Mouse (Mus musculus) forebrain, embryonic 11.5 days (tissue): ENCODE results near the gene Zfyve28. TPM values are rescaled to one million over a fixed set of nuclear protein-coding genes. Genes with fewer than 3 reads are reported as not detected.

ENCODE experiments used
- ATAC-seq: fragments of 200-750 bp; cut with Nextera tagmentation; replicated peaks from 2 replicates; pipeline ENCODE4 v1.8.0; 2017; ENCODE audit warnings: moderate TSS enrichment; ENCODE audit not compliant: low FRiP score
- DNase-seq: peaks from one replicate; pipeline ENCODE4 v3.0.0-alpha.2; 2017; ENCODE audit warnings: low spot score
- H3K27ac ChIP-seq: fragments of 300-500 bp; sonication (generic); 2 replicates; pipeline ENCODE4 v1.5.1; 2014; ENCODE audit warnings: low read depth, low read length
- H3K27me3 ChIP-seq: fragments of 300-500 bp; sonication (generic); 2 replicates; pipeline ENCODE4 v1.6.1; 2014; ENCODE audit warnings: mild to moderate bottlenecking, low read length, mixed read lengths; ENCODE audit not compliant: control insufficient read depth, insufficient read depth
- H3K36me3 ChIP-seq: fragments of 300-500 bp; sonication (generic); 2 replicates; pipeline ENCODE4 v1.6.1; 2014; ENCODE audit warnings: mild to moderate bottlenecking, low read length, moderate library complexity, mixed read lengths; ENCODE audit not compliant: control insufficient read depth, insufficient read depth
- H3K4me1 ChIP-seq: fragments of 300-500 bp; sonication (generic); replicated peaks from 2 replicates; pipeline ENCODE4 v1.6.1; 2014; ENCODE audit warnings: low read length, mixed read lengths; ENCODE audit not compliant: control insufficient read depth, insufficient read depth
- H3K4me2 ChIP-seq: fragments of 300-500 bp; sonication (generic); 2 replicates; pipeline ENCODE4 v1.6.1; 2014; ENCODE audit warnings: low read depth, mild to moderate bottlenecking, low read length, moderate library complexity, mixed read lengths; ENCODE audit not compliant: severe bottlenecking
- H3K4me3 ChIP-seq: fragments of 300-500 bp; sonication (generic); 2 replicates; pipeline ENCODE4 v1.5.1; 2014; ENCODE audit warnings: low read depth, low read length
- H3K9ac ChIP-seq: fragments of 300-500 bp; sonication (generic); 2 replicates; pipeline ENCODE4 v1.6.1; 2014; ENCODE audit warnings: low read length
- H3K9me3 ChIP-seq: fragments of 300-500 bp; sonication (generic); 2 replicates; pipeline ENCODE4 v1.6.1; 2016; ENCODE audit warnings: low read length, mixed read lengths; ENCODE audit not compliant: control insufficient read depth
- WGBS: fragments of 180-500 bp; shearing (Covaris S2); extraction: QIAGEN DNeasy Blood & Tissue Kit; methylation state at CpG from one replicate; pipeline ENCODE4 v1.1.7; 2014; 5-methylcytosine and 5-hydroxymethylcytosine counted together
- polyA plus RNA-seq: library from polyadenylated mRNA; unstranded; fragments of >200 nt; fragmentation: Nextera tagmentation; extraction: Ambion mirVana; gene quantifications from 2 replicates; pipeline ENCODE4 v1.2.1, GENCODE M21; 2014

Gene Zfyve28
- polyA plus RNA-seq, 1 experiment from 2014 or later = 1.6 TPM

GRCm38 (mm10) chr5:34233221-34233515 lies 55.1 kb downstream of the Zfyve28 start:
- H3K27me3 ChIP-seq = no peaks in the 10 kb centered on the region
- DNase-seq (no peak), ATAC-seq (no peak)
- H3K36me3 ChIP-seq = no peaks in the 10 kb centered on the region
- no peak overlapping the region for H3K27ac ChIP-seq
- H3K9ac ChIP-seq = no peak overlapping the region
- no peak overlapping the region for H3K4me2 ChIP-seq
- no peak overlapping the region for H3K4me3 ChIP-seq
- no peaks in the 10 kb centered on the region for H3K4me1 ChIP-seq
- no peaks in the 10 kb centered on the region for H3K9me3 ChIP-seq
- 89% methylated on average over 6 of the region's 6 CpGs for WGBS

- Histone ChIP-seq H3K4me1 (no peaks in the 10 kb centered on the region), H3K9ac (no peak overlapping the region), H3K27ac (no peak overlapping the region), H3K27me3 (no peaks in the 10 kb centered on the region), H3K9me3 (no peaks in the 10 kb centered on the region), H3K4me2 (no peak overlapping the region), H3K36me3 (no peaks in the 10 kb centered on the region), H3K4me3 (no peak overlapping the region)
- ATAC-seq = no peak
- DNase-seq = no peak
- WGBS = 82% methylated on average over 8 of the region's 8 CpGs
Measured at GRCm38 (mm10) chr5:34232481-34233220, 55.6 kb downstream of the Zfyve28 start.

- Histone ChIP-seq H3K27me3 (no peaks in the 10 kb centered on the region), H3K27ac (no peak overlapping the region)
- WGBS = 85% methylated on average over 6 of the region's 6 CpGs
Measured at GRCm38 (mm10) chr5:34231901-34232300, 56.3 kb downstream of the Zfyve28 start.

GRCm38 (mm10) chr5:34230599-34231485 lies 57.4 kb downstream of the Zfyve28 start:
- Histone ChIP-seq H3K9me3 (no peaks in the 10 kb centered on the region), H3K4me1 (no peaks in the 10 kb centered on the region), H3K27me3 (no peaks in the 10 kb centered on the region), H3K27ac (no peak overlapping the region), H3K4me2 (no peak overlapping the region), H3K9ac (no peak overlapping the region), H3K4me3 (no peak overlapping the region), H3K36me3 (no peaks in the 10 kb centered on the region)
- DNase-seq = no peak
- WGBS = 85% methylated on average over 9 of the region's 9 CpGs
- no peak for ATAC-seq

More at GRCm38 (mm10) chr5:34231901-34232300, 56.3 kb downstream of the Zfyve28 start:
- Histone ChIP-seq H3K4me2 (no peak overlapping the region), H3K4me1 (no peaks in the 10 kb centered on the region), H3K4me3 (no peak overlapping the region), H3K9me3 (no peaks in the 10 kb centered on the region), H3K9ac (no peak overlapping the region), H3K36me3 (no peaks in the 10 kb centered on the region)
- ATAC-seq = no peak
- no peak for DNase-seq

- Histone ChIP-seq H3K9ac (no peak overlapping the region), H3K27me3 (no peaks in the 10 kb centered on the region), H3K9me3 (no peaks in the 10 kb centered on the region), H3K36me3 (no peaks in the 10 kb centered on the region), H3K4me2 (no peak overlapping the region), H3K4me3 (no peak overlapping the region), H3K27ac (no peak overlapping the region), H3K4me1 (no peaks in the 10 kb centered on the region)
- WGBS = 91% methylated on average over 5 of the region's 5 CpGs
- ATAC-seq (no peak), DNase-seq (no peak)
Measured at GRCm38 (mm10) chr5:34229503-34229902, 58.7 kb downstream of the Zfyve28 start.

- no peak overlapping the region for H3K9ac ChIP-seq
- DNase-seq = no peak
- H3K27ac ChIP-seq = no peak overlapping the region
- H3K27me3 ChIP-seq = no peaks in the 10 kb centered on the region
- no peaks in the 10 kb centered on the region for H3K4me1 ChIP-seq
- no peaks in the 10 kb centered on the region for H3K36me3 ChIP-seq
- no peaks in the 10 kb centered on the region for H3K9me3 ChIP-seq
- no peak overlapping the region for H3K4me3 ChIP-seq
- no peak overlapping the region for H3K4me2 ChIP-seq
- WGBS = 89% methylated on average over 2 of the region's 2 CpGs
- ATAC-seq = no peak
Measured at GRCm38 (mm10) chr5:34225516-34225915, 62.7 kb downstream of the Zfyve28 start.

GRCm38 (mm10) chr5:34224515-34224914 lies 63.7 kb downstream of the Zfyve28 start:
- WGBS = 84% methylated on average over 5 of the region's 5 CpGs
- H3K27me3 ChIP-seq = no peaks in the 10 kb centered on the region

GRCm38 (mm10) chr5:34220001-34220400 lies 68.2 kb downstream of the Zfyve28 start:
- H3K4me2 ChIP-seq = no peak overlapping the region
- ATAC-seq (no peak), DNase-seq (no peak)
- H3K36me3 ChIP-seq = no peaks in the 10 kb centered on the region
- H3K9ac ChIP-seq = no peak overlapping the region
- no peak overlapping the region for H3K27ac ChIP-seq
- no peak overlapping the region for H3K4me3 ChIP-seq
- H3K4me1 ChIP-seq = no peaks in the 10 kb centered on the region
- H3K9me3 ChIP-seq = no peaks in the 10 kb centered on the region
- WGBS = 91% methylated on average over 4 of the region's 4 CpGs
- H3K27me3 ChIP-seq = no peaks in the 10 kb centered on the region

More at GRCm38 (mm10) chr5:34224515-34224914, 63.7 kb downstream of the Zfyve28 start:
- Histone ChIP-seq H3K36me3 (no peaks in the 10 kb centered on the region), H3K4me2 (no peak overlapping the region), H3K9me3 (no peaks in the 10 kb centered on the region), H3K4me3 (no peak overlapping the region), H3K27ac (no peak overlapping the region), H3K4me1 (no peaks in the 10 kb centered on the region), H3K9ac (no peak overlapping the region)
- DNase-seq (no peak), ATAC-seq (no peak)
